Mouse (Mus musculus) neural tube, embryonic 11.5 days (tissue): ENCODE results near the gene Med10. TPM values are rescaled to one million over a fixed set of nuclear protein-coding genes. Genes with fewer than 3 reads are reported as not detected.

Experiments used
- ATAC-seq: fragments of 200-750 bp; cut with Nextera tagmentation; 2 replicates; pipeline ENCODE4 v1.8.0; 2017; ENCODE audit warnings: moderate number of reproducible peaks, mild to moderate bottlenecking, moderate TSS enrichment, moderate library complexity; ENCODE audit not compliant: insufficient read depth, low FRiP score, low TSS enrichment
- DNase-seq: peaks from one replicate; pipeline ENCODE4 v3.0.0-alpha.2; 2015; ENCODE audit warnings: low spot score
- H3K27ac ChIP-seq: fragments of 300-500 bp; sonication (generic); 2 replicates; pipeline ENCODE4 v1.5.1; 2014; ENCODE audit warnings: low read depth, mild to moderate bottlenecking, low read length
- H3K27me3 ChIP-seq: fragments of 300-500 bp; sonication (generic); 2 replicates; pipeline ENCODE4 v1.6.1; 2014; ENCODE audit warnings: mild to moderate bottlenecking, low read length, mixed read lengths; ENCODE audit not compliant: control insufficient read depth, insufficient read depth
- H3K36me3 ChIP-seq: fragments of 300-500 bp; sonication (generic); 2 replicates; pipeline ENCODE4 v1.6.1; 2014; ENCODE audit warnings: mild to moderate bottlenecking, low read length, moderate library complexity, mixed read lengths; ENCODE audit not compliant: control insufficient read depth, insufficient read depth
- H3K4me1 ChIP-seq: fragments of 300-500 bp; sonication (generic); 2 replicates; pipeline ENCODE4 v1.6.1; 2014; ENCODE audit warnings: low read length, mixed read lengths; ENCODE audit not compliant: control insufficient read depth, insufficient read depth
- H3K4me2 ChIP-seq: fragments of 300-500 bp; sonication (generic); 2 replicates; pipeline ENCODE4 v1.6.1; 2014; ENCODE audit warnings: low read depth, mild to moderate bottlenecking, moderate library complexity
- H3K4me3 ChIP-seq: fragments of 300-500 bp; sonication (generic); 2 replicates; pipeline ENCODE4 v1.5.1; 2014; ENCODE audit warnings: low read depth, low read length
- H3K9ac ChIP-seq: fragments of 300-500 bp; sonication (generic); 2 replicates; pipeline ENCODE4 v1.6.1; 2014; ENCODE audit warnings: mild to moderate bottlenecking, low read length
- H3K9me3 ChIP-seq: fragments of 300-500 bp; sonication (generic); 2 replicates; pipeline ENCODE4 v1.6.1; 2016; ENCODE audit warnings: low read length; ENCODE audit not compliant: control insufficient read depth
- WGBS: fragments of 180-500 bp; shearing (Covaris S2); extraction: QIAGEN DNeasy Blood & Tissue Kit; methylation state at CpG from one replicate; pipeline ENCODE4 v1.1.7; 2014; 5-methylcytosine and 5-hydroxymethylcytosine counted together
- polyA plus RNA-seq: library from polyadenylated mRNA; unstranded; fragments of >200 nt; fragmentation: Nextera tagmentation; extraction: Ambion mirVana; gene quantifications from 2 replicates; pipeline ENCODE4 v1.2.1, GENCODE M21; 2014

Gene Med10
- polyA plus RNA-seq, 1 experiment from 2014 or later = 188 TPM

- Histone ChIP-seq H3K4me3 (no peak overlapping the region), H3K9ac (no peak overlapping the region), H3K27me3 (no peaks in the 10 kb centered on the region), H3K36me3 (no peaks in the 10 kb centered on the region; the same call in none of the 2 replicates), H3K27ac (no peak overlapping the region), H3K4me1 (no peaks in the 10 kb centered on the region), H3K9me3 (no peaks in the 10 kb centered on the region), H3K4me2 (no peak overlapping the region)
- DNase-seq = no peak
- WGBS = 61% methylated on average over 3 of the region's 3 CpGs
- no peak for ATAC-seq
Measured at GRCm38 (mm10) chr13:69821169-69821822, 19.1 kb downstream of the Med10 start.

GRCm38 (mm10) chr13:69823920-69824637 is 21.9 kb downstream of the Med10 start:
- ATAC-seq (0 out of 2 replicates have a peak, but pooled peaks have one; percentile 31), DNase-seq (no peak)
- Histone ChIP-seq H3K27me3 (no peaks in the 10 kb centered on the region), H3K4me1 (no peaks in the 10 kb centered on the region), H3K36me3 (no peaks in the 10 kb centered on the region), H3K4me2 (no peak overlapping the region), H3K9ac (no peak overlapping the region), H3K27ac (no peak overlapping the region), H3K9me3 (no peaks in the 10 kb centered on the region), H3K4me3 (no peak overlapping the region)
- 74% methylated on average over 19 of the region's 19 CpGs for WGBS

DNA sequence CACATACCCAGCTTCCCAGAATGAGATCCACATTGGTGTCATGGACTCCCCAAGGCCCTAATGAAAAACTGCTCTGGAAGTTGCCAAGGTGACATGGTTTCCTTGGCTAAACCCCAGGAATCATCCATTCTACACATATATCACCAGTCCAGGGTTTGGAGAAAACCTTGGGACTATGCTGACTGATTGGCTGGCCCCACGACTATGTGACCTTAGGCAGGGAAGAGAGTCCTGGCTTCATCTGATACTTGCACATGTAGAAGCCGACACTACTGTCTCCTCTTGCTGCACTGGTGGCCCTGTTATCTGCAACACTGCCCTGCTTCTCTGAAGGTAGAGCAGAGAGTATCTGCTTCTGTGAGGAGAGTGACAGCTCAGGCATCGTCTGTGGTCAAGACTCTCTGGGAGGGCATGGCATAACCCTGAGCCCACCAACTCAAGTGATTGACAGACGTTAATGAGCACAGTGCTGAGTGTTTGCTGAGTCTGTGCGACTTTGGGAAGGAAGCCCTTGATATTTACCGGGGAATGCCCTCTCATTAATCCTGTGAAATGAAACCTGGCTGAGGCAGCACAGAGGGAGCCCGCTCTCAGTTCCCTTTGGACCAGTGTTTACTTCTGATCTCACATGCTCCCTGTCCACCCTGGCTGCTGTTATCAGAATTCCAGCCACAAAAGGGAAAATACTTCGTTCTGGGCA is 23.4 kb downstream of the Med10 start:
- no peak overlapping the region for H3K4me2 ChIP-seq
- H3K27ac ChIP-seq = no peak overlapping the region
- no peak for ATAC-seq
- H3K4me3 ChIP-seq = no peak overlapping the region
- H3K36me3 ChIP-seq = no peaks in the 10 kb centered on the region
- no peaks in the 10 kb centered on the region for H3K9me3 ChIP-seq
- H3K27me3 ChIP-seq = no peaks in the 10 kb centered on the region
- no peak overlapping the region for H3K9ac ChIP-seq
- 62% methylated on average over 8 of the region's 8 CpGs for WGBS
- DNase-seq = no peak
- H3K4me1 ChIP-seq = no peaks in the 10 kb centered on the region

DNA sequence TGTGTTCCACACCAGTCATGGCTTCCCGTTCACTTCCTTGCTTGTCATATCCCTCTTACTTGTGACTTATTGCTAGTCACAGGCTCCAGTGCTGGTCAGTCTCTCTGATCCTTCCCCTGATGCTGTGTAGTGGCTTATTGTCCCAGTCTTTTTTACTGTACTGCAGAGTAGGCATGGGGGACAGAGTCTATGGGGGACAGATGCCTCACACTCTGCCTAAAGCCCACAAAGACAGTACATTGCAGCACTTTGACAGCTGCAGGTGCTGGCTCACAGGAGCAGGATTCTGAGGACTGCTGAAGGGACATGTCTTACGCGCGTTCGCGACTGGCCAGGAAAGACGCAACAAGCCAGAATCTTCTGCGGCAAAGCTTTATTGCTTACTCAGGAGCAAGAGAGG is 28.4 kb downstream of the Med10 start:
- H3K9me3 ChIP-seq = no peaks in the 10 kb centered on the region
- no peak overlapping the region for H3K9ac ChIP-seq
- H3K27ac ChIP-seq = no peak overlapping the region
- ATAC-seq (no peak), DNase-seq (no peak)
- no peaks in the 10 kb centered on the region for H3K36me3 ChIP-seq
- H3K4me2 ChIP-seq = no peak overlapping the region
- H3K4me1 ChIP-seq = no peaks in the 10 kb centered on the region
- WGBS = 87% methylated on average over 8 of the region's 8 CpGs
- H3K4me3 ChIP-seq = no peak overlapping the region
- no peaks in the 10 kb centered on the region for H3K27me3 ChIP-seq

DNA sequence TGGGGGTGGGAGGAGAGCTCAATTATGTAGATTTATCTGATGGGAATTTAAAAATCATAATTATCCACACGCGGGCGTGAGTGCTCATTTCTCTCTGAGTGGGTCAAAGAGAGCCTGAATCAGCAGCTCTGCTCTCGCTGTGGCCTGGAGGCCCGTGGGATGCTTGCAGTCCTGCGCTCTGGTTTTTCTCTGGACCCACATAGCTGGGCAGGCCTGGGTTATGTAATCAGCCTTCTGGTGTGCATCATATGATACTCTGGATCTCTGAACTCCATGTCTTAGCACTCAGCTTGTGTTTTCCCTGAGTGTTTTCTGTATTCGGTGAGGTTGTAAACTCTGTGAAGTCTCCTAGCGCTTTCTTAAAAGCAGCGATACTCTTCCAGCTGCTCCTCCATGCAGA is 30.4 kb downstream of the Med10 start:
- no peak overlapping the region for H3K9ac ChIP-seq
- ATAC-seq (no peak), DNase-seq (no peak)
- no peak overlapping the region for H3K27ac ChIP-seq
- 91% methylated on average over 9 of the region's 9 CpGs for WGBS
- no peaks in the 10 kb centered on the region for H3K36me3 ChIP-seq
- H3K4me2 ChIP-seq = no peak overlapping the region
- H3K4me1 ChIP-seq = no peaks in the 10 kb centered on the region
- H3K27me3 ChIP-seq = no peaks in the 10 kb centered on the region
- H3K4me3 ChIP-seq = no peak overlapping the region
- no peaks in the 10 kb centered on the region for H3K9me3 ChIP-seq

DNA sequence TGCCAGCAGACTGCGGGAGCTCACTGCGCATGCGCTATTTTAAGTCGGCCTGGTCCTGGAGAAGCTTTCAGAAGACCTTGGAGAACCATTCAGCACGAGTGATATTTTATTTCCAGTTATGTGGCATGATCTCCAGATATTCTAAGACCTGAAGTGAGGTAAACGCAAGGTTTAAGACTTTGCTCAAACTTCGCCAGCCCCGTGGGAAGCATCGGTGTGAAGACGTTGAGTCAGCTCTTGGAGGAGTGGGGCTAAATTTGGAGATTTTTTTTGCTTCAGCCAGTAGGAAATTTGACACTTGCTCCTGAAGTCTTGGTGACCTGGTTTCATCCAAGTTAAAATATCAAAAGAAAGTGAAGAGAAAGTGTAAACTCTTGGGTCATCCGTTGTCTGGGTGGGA is 31.2 kb downstream of the Med10 start:
- Histone ChIP-seq H3K27me3 (no peaks in the 10 kb centered on the region), H3K9me3 (no peaks in the 10 kb centered on the region), H3K4me2 (no peak overlapping the region), H3K4me1 (no peaks in the 10 kb centered on the region), H3K36me3 (no peaks in the 10 kb centered on the region), H3K4me3 (no peak overlapping the region), H3K27ac (no peak overlapping the region), H3K9ac (no peak overlapping the region)
- WGBS = 91% methylated on average over 11 of the region's 11 CpGs
- DNase-seq (no peak), ATAC-seq (no peak)

DNA sequence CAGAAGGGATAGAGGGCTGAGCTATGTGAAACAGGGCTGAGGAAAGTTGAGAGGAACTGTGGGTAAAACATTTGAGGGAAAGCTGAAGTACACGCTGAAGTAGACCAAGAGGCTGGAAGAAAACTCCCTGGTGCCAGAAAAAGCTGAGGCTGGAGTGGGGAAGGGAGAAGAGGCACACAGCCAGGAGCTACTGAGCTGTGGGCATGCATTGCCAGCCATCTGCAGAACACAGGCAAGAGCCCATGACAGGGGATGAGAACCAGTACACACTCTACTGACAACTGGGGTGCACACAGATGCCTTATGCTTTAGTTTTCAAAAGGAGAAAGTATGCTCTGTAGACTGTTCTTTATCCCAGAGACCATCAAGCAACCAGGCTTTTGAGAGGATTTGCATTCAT is 43.4 kb downstream of the Med10 start:
- Histone ChIP-seq H3K9ac (no peak overlapping the region), H3K9me3 (no peaks in the 10 kb centered on the region), H3K4me2 (no peak overlapping the region), H3K27ac (no peak overlapping the region), H3K4me1 (no peaks in the 10 kb centered on the region), H3K36me3 (no peaks in the 10 kb centered on the region), H3K4me3 (no peak overlapping the region), H3K27me3 (no peaks in the 10 kb centered on the region)
- no peak for ATAC-seq
- no peak for DNase-seq
- 96% methylated on average over 1 of the region's 1 CpGs for WGBS

- WGBS = 93% methylated on average over 1 of the region's 1 CpGs
- H3K9ac ChIP-seq = no peak overlapping the region
- H3K27ac ChIP-seq = no peak overlapping the region
- no peaks in the 10 kb centered on the region for H3K27me3 ChIP-seq
- no peak overlapping the region for H3K4me2 ChIP-seq
- H3K4me3 ChIP-seq = no peak overlapping the region
- H3K9me3 ChIP-seq = no peaks in the 10 kb centered on the region
- no peaks in the 10 kb centered on the region for H3K4me1 ChIP-seq
- H3K36me3 ChIP-seq = no peaks in the 10 kb centered on the region
- DNase-seq (no peak), ATAC-seq (no peak)
Measured at GRCm38 (mm10) chr13:69849579-69849978, 47.4 kb downstream of the Med10 start.
